Mouse (Mus musculus) heart, adult 18-20 months (tissue): Measurements from ENCODE around the gene Akirin1. TPM values are rescaled to one million over a fixed set of nuclear protein-coding genes. Genes with fewer than 3 reads are reported as not detected.
A peak's percentile ranks its signal among the peaks of the same experiment; 100 is the strongest.

ENCODE experiments used
- DNase-seq, 2 experiments: peaks; one replicate each; pipeline ENCODE4 v3.0.0; 2021 to 2022; ENCODE audit warnings: mixed read lengths in 1 of 2
- long read RNA-seq, 2 experiments: library from polyadenylated mRNA; stranded (forward); transcript quantifications; one replicate each; pipeline ENCODE4 v2.0.0; 2021
- total RNA-seq, 2 experiments: library from RNA; stranded (reverse); gene quantifications; 2 replicates each; pipeline ENCODE4 v1.2.3; 2021

The Akirin1 gene
- 10 to 100 TPM; 24.1 to 25.3 TPM for total RNA-seq
- long read RNA-seq, experiment 1, transcript Akirin1-201 (5 exons, 3,052 nt), result major isoform, 58 of 59 reads
- long read RNA-seq, experiment 1, partial matches to known transcripts, result 0 of 59 reads
- long read RNA-seq, experiment 1, other reads (novel, unspliced or antisense), result 1 of 59 reads
- long read RNA-seq, experiment 2, transcript Akirin1-201 (5 exons, 3,052 nt), result major isoform, 21 of 25 reads
- long read RNA-seq, experiment 2, partial matches to known transcripts, result 0 of 25 reads
- long read RNA-seq, experiment 2, other reads (novel, unspliced or antisense), result 4 of 25 reads

- DNase-seq, result peak; percentile 98
Observed at GRCm38 (mm10) chr4:123750152-123750651, at the start of gene Akirin1. Gene Akirin1, minus strand, starts transcription at chr4:123750345.

- DNase-seq, result no peak
Observed at GRCm38 (mm10) chr4:123797856-123798255, 47.7 kb upstream of the Akirin1 start.

- no peak for DNase-seq
Observed at GRCm38 (mm10) chr4:123797403-123797802, 47.3 kb upstream of the Akirin1 start.

GRCm38 (mm10) chr4:123795057-123795456 is 44.9 kb upstream of the Akirin1 start:
- no peak for DNase-seq

GRCm38 (mm10) chr4:123793136-123793535 is 43.0 kb upstream of the Akirin1 start:
- no peak for DNase-seq

GRCm38 (mm10) chr4:123792666-123793065 is 42.5 kb upstream of the Akirin1 start:
- DNase-seq, result no peak

GRCm38 (mm10) chr4:123787191-123787985 is 37.2 kb upstream of the Akirin1 start, which contains the start of gene Rhbdl2:
Gene Rhbdl2, plus strand, starts transcription at chr4:123787874.
- peak; percentile 82 to 86 for DNase-seq

- no peak for DNase-seq
Observed at GRCm38 (mm10) chr4:123768234-123768633, 18.1 kb upstream of the Akirin1 start.

GRCm38 (mm10) chr4:123767807-123768206 is 17.7 kb upstream of the Akirin1 start:
- DNase-seq, result no peak

- no peak for DNase-seq
Observed at GRCm38 (mm10) chr4:123765071-123765470, 14.9 kb upstream of the Akirin1 start.

GRCm38 (mm10) chr4:123758306-123758705 is 8.2 kb upstream of the Akirin1 start:
- DNase-seq, result peak in 1 of 2 experiments; percentile 26

GRCm38 (mm10) chr4:123750707-123751312 is 665 bp upstream of the Akirin1 start:
- DNase-seq, result peak; percentile 61 to 75

GRCm38 (mm10) chr4:123749484-123750130 is 538 bp downstream of the Akirin1 start:
- DNase-seq, result peak; percentile 36 to 51

- DNase-seq, result no peak
Observed at GRCm38 (mm10) chr4:123748726-123749415, 1.3 kb downstream of the Akirin1 start.

- DNase-seq, result no peak
Observed at GRCm38 (mm10) chr4:123745221-123745775, 4.8 kb downstream of the Akirin1 start.

- no peak for DNase-seq
Observed at GRCm38 (mm10) chr4:123742891-123743290, 7.3 kb downstream of the Akirin1 start.

- no peak for DNase-seq
Observed at GRCm38 (mm10) chr4:123738708-123739107, 11.4 kb downstream of the Akirin1 start.

- DNase-seq, result no peak
Observed at GRCm38 (mm10) chr4:123733532-123733931, 16.6 kb downstream of the Akirin1 start.

- DNase-seq, result no peak
Observed at GRCm38 (mm10) chr4:123732921-123733320, 17.2 kb downstream of the Akirin1 start.

GRCm38 (mm10) chr4:123732163-123732910 is 17.8 kb downstream of the Akirin1 start:
- DNase-seq, result no peak
